Mouse (Mus musculus) left cerebral cortex, adult 9 months (tissue): ENCODE results near the gene Slc9a1.
A peak's percentile ranks its signal among the peaks of the same experiment; 100 is the strongest.

Experiments
- DNase-seq, 2 experiments: peaks; one replicate each; pipeline ENCODE4 v3.0.0; 2022; ENCODE audit warnings: low spot score in 2 of 2

The Slc9a1 gene

DNA sequence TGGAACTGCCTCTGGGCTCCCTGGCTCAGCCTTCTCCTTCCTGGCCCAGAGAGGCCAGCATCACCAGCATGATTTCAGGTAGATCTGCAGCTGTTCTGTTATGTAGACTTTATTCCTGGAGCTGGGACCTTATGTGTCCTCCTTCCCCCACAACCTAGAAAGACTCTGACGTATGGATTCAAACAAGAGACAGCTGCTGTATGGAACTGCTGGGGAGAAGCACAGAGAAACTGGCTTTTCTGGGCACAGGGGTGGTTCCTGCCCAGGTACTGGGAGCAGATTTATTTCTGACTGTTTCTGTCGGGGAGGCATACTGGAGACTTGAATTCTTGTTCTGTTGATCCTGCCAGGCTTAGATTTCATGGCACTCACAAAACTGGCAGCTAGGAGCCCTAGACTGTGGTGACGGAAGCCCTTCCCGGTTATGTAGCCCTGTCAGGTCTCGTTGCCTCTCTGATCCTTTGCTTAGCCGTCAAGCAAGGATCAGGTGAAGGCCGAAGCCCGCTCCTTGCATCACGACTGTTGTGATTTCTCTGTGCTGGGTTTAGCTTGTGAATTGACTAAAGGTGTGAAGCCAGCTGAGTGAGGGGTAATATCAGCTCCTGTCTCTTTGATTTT, 34.2 kb downstream of the Slc9a1 start:
- no peak for DNase-seq

DNA sequence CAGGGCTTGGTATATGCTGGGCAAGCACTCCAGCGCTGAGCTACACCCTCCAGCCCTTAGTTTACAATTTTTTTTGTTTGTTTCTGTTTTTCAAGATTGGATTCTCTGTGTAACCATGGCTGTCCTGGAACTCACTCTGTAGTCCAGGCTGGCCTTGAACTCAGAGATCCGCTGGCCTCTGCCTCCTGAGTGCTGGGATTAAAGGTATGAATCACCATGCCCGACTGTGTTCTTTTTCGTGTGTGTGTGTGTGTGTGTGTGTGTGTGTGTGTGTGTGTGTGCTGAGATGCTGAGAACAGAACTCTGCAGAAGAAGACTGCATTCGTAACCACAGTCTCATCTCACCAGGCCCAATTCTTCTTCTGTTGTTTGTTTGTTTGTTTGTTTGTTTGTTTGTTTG, 34.8 kb downstream of the Slc9a1 start:
- DNase-seq, result no peak

DNA sequence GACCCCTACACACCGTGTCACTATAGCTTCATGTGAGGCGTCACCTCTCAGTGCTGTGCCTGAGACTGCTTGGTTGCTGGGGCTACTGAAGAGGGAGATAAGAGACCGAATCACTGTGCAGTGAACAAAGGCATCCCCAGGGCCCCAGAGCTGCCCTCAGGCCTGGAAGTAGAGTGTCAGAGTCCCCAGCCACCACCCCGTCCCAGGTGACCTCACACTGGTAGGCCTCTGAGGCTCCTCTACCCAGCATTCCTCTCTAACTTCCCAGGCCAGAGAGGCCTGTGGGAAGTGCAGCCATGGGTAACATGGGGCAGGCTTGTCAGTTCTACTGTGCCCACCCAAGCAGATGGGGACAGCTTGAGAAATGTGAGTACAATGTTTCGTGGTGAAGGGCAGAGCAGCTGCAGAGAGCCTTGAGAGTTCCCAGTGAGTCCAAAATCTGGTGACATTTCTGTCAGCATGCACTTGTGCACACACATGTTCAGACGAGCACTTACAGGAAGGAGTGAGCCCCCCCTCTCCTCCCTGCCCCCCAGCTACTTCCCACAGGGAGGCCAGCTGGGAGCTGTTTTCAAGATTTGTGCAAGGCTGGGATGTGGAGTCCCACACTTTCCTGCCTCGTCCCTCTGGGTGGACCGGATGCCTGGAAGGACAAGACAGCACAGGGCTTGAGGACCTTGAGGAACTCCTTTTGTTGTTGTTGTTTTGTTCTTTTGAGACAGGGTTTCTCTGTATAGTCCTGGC, 37.0 kb downstream of the Slc9a1 start:
- DNase-seq, result no peak

DNA sequence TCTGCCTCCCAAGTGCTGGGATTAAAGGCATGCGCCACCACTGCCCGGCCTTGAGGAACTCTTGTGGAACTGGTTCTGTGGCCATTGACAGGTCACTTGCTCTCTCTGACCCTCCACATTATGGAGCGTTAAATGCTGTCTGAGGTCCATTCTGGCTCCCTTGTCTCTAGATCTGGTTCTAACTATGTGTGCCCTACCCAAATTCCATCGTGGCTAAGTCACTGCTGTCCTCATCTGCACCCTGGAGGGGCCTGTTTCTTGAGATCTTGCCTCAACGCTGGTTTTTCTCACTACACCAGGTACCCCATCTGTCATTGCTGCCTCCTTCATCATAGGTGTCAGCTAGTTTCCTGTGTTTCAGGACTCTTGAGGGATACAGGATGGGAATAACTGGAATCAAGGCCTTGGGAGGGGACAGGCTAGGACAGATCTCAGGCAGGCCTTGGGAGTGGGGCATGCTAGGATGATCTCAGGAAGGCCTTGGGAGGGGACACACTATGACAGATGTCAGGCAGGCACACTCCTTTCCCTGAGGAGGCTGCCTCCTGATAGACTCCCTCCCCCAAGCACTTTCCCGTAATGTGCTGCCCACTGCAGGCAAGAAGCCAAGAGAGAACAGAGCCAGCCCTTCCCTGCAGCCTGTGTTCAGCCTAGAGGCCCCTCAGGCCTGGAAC, 37.7 kb downstream of the Slc9a1 start:
- no peak for DNase-seq

DNA sequence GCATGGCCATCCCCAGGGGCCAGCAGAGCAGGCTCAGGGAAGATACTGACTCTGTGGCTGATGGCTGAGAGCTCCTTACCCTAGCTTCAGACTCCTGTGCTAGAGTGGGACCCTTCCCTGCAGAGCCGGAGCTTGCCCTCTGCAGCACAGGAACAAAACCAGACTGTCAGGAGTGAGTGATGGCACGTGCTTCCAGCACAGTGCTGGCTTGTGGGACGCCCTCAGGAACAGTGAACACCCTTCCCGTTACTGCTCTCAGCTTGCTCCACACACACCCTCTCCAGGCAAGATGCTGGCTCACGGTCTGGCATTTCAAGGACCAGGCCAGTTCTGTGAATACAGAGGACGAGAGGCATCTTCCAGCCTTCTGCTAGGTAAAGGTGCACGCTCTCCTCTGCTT, 38.5 kb downstream of the Slc9a1 start:
- DNase-seq, result no peak

DNA sequence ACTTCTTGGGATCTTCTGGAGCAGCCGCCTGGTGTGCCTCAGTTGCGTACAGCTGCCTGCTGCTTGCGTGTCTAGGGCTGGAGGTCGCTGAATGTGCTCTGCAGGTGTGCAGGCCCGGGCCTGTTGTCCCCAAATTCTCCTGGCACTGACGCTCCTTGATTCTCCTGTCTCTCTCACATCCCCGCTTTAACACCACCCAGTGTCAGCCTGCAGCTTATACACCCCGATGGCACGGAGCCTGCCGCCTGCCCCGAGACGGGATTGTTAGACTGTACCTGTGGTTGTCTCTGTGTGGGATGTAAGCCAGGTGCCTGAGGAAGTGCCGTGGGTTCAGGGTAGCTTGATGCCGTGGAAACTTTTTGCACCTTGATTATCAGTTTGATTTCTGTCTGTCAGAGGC, 41.5 kb downstream of the Slc9a1 start:
- no peak for DNase-seq

DNA sequence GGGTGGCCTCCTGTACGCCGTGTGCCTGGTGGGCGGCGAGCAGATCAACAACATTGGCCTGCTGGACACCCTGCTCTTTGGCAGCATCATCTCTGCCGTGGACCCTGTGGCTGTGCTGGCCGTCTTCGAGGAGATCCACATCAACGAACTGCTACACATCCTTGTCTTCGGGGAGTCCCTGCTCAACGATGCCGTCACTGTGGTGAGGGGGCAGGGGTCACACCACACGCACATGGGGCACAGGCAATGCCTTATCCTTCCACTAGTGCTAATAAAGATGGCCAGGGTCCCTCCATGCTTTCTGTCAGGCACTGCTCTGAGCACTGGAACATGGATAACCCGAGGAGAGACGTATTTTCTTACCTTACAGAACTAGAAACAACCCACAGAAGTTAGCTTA, 42.6 kb downstream of the Slc9a1 start:
- DNase-seq, result no peak

DNA sequence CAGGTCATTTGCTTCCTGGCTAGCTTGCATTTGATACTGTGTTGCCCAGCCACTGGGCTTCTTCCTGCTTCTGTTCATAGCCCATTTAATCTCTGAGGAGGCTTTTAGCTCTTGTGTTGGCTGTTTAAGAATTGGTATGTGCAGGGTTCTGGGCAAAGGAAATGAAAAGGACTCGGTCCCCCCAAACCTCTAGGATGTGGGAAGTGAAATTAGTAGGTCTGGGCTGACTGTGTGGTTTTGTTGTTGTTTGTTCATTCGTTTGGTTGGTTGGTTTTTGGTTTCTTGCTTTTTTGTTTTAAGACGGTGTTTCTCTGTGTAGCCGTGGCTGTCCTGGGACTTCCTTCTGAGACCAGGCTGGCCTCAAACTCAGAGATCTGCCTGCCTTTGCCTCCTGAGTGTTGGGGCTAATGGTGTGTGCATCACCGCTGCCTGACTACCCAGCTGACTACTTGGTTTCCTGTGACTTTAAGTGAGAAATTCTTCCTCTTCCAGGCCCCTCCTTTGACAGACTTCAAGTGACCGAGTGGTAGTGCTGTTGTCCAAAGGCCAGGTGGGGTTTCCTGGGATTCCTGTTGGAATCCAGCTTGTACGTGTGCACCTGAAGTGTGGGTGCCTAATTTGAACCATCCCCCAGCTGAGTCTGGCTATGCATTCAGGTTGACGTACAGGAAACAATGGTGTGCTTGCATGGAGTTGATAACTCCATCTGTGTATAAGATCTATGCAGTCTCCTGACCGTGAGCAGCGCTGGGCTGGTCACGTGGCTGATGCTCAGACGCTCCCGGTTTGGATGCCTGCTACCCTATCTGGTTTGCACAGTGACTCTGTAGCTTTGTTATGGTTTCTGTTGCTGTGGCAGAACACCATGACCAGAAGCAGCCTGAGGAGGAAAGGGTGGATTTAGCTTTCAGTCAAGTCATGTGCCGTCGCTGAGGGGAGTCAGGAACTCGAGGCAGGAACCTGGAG, 43.4 kb downstream of the Slc9a1 start:
- DNase-seq, result no peak

DNA sequence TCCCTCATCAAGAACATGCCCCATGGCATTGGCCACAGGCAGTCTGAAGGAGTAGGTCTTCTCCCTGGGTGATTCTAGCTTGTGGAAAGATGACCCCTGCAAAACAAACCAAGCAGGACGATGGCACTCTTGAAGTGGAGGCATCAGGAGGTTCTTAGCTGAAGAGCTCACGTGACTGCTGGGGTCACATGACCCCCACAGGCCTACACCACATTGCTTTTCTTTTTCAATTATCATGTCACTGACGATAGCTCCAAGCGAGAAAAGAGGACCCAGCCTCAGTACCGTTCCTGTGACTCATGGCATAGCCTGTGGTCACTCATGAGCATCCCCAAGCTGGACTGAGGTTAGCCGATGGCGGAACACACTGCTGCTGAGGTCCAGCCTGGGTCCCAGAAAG, 44.1 kb downstream of the Slc9a1 start:
- no peak for DNase-seq

DNA sequence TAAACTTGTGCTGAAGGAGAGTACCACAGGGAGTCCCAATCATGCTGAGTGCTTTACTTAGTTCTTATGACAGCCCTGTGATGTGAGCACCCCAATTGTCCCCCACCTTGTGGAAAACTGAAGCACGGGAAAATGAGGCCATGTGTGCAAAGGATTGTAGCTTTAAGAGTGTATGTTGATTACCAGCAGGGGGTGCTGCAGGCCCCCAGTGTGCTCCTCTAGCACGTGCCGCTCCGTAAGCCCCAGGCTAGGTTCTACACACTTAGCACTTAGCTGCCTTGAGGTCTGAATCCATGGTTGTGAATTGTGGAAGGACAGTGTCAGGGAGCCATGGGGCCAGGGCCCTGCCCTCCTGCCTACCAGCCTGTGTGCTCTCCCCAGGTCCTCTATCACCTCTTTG, 45.4 kb downstream of the Slc9a1 start:
- DNase-seq, result no peak

DNA sequence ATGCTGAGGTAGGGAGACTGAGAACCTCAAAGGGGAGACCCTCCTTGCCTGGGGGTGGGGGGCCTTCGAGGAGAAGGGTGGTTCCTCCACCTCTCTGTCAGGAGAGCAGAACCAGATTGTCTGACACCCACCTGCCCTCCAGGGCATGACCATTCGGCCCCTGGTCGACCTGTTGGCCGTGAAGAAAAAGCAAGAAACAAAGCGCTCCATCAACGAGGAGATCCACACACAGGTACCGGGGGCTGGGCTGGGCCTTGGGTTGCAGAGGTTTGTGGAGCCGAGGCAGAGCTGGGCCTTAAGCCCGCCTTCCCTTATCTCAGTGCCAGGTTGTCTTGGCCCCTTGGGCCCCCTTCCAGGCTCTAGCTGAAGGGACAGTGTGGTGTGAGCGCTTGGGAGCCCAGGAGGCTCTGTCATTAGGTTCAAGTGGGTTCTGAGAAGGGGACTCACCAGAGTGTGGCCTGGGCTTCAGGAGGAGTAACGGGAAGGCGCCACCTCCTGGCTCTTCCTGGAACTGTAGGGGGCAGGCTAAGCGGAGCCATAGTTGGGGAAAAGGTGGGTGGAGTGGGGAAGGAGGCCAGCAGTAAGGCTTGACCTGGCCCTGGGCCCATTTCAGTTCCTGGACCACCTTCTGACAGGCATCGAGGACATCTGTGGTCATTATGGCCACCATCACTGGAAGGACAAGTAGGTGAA, 50.0 kb downstream of the Slc9a1 start:
- DNase-seq, result peak in 1 of 2 experiments; percentile 59

DNA sequence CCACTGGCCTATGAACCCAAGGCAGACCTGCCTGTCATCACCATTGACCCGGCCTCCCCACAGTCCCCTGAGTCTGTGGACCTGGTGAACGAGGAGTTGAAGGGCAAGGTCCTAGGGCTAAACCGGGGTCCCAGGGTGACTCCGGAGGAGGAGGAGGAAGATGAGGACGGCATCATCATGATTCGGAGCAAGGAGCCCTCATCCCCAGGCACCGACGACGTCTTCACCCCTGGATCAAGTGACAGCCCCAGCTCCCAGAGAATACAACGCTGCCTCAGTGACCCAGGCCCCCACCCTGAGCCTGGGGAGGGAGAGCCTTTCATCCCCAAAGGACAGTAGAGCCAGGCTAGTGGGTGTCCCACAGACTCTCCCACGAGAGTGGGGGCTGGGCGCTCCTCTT, 52.5 kb downstream of the Slc9a1 start:
- DNase-seq, result no peak

DNA sequence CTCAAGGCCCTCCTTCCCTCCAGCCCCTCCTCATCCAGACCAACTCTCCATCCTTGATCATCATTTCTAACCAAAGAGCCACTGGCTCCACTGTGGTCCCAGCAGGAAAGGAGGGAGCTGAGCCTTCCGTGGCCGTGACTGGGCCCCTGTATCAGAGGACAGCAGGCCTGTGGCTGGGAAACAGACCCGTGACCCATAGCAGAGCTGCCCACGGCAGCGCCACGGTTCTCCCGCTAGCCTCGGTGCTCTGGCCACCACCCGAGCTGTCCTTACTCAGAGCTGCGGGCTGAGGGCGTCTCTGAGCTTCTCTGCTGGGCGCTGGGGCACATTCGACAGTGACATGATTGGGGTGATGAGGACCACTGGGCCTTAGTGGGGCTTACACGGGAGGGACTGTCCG, 53.1 kb downstream of the Slc9a1 start:
- no peak for DNase-seq

DNA sequence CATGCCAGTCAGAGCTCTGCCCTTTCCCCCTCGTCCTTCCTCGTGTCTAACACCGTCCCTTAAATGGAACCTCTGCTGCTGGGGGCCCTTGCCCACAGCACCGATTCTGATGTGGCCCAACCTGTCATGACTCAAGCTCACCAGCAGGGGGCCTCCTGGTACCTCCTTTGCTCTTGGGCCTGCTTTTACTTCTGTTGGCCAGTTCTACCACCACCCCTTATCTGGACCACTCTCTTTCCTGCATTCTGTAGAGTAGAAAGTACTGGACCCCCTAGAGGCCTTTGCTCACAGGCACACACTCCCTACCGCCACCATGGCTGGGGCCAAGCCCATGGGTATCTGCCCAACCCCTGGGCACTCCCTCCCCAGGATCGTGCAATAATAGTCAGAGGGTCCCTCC, 53.6 kb downstream of the Slc9a1 start:
- peak in 1 of 2 experiments; percentile 60 for DNase-seq

DNA sequence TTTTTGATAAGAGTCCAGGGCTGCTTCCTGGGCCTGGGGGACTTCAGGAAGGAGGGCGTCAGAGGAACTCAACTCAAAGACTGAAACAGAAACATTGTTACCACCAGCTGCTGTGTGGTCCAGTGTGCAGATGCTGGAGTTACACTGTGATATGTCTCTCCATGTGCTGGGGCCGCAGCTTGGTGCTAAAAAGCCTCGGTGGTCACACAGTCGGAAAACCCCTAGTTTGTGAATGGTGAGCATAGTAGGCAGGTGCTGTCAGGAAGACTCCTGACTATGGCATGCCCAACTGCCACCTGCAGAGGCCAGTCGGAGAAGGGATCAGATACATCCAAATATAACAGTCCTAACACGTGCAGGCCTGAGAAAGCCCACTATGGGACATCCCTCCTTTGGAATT, 54.2 kb downstream of the Slc9a1 start:
- DNase-seq, result no peak

DNA sequence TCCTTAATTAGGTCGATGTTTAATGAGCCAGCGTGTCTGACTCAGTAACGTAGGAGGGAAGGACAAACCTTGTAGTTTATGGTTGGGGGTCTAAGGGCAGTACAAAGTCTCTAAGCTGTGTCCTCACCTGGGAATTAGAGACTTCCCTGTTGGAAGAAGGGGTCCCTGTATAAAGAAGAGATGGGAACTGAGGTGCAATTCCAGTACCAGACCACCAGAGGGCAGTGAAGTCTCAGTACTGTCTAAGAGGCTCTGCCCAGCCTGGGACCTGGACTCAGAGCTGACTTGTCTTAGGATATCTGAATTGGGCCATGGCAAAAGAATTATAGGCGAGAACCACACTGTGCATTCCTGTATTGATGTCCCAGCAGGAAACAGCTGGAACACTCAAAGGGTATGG, 54.6 kb downstream of the Slc9a1 start:
- peak in 1 of 2 experiments; percentile 69 for DNase-seq

DNA sequence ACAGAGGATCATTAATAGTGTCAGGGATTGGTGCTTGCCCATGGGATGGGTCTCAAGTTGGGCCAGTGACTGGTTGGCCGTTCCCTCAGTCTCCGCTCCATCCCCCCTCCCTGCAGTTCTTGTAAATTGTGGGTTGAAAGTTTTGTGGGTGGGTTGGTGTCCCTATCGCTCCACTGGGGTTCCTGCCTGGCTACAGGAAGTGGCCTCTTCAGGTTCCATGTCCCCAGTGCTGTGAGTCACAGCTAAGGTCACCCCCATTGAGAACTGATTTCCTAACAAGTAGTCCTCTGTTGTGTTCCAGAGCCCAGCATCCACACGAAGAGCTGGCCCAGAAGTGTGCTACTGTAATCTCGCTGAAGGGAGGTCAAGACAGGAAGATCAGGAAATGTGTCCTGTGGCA, 56.6 kb downstream of the Slc9a1 start:
- no peak for DNase-seq

DNA sequence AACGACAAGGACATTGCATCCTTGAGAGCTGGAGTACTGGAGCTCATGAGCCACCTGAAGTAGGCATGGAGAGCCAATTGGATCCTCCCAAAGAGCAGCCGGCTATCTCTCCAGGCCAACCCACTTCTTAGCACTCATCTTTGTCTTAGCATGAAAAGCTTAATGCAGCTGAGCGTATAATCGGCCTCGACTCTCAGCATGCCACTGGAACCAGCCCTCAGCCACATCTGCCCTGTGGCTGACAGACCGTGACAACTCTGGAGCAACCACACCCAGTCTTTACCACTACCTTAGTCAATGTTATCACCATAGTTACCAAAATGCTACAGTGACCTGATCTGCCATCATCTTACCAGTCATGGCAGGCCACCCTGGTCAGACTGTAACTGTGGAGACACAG, 62.0 kb downstream of the Slc9a1 start:
- DNase-seq, result no peak

DNA sequence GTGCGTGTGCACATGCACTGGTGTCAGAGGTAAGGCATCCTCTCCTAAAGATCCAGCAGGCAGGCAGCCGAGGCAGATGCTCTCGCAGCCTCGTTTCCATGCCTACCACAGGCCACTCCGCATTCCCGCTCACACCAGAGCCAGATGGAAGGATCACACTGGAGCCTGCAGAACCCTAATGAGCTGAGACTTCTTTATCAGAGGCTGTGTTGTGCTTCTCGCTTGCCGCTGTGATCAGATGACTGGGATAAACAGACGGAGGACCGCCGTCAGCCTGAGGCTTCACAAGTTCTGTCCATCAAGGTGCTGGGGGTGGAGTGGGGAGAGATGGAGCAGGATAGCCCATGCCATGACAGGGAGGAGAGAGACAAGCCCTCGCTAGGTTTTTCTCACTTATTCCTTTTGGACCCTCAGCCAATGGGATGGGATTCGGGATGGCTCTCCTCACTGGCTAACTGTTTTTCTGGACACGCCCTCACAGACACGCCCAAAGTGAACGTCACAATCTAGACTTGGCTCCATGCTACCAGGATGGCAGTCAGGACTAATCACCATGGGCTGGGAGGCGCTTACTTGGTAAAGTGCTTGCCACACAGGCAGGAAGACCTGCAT, 63.2 kb downstream of the Slc9a1 start:
- DNase-seq, result peak in 1 of 2 experiments; percentile 74

DNA sequence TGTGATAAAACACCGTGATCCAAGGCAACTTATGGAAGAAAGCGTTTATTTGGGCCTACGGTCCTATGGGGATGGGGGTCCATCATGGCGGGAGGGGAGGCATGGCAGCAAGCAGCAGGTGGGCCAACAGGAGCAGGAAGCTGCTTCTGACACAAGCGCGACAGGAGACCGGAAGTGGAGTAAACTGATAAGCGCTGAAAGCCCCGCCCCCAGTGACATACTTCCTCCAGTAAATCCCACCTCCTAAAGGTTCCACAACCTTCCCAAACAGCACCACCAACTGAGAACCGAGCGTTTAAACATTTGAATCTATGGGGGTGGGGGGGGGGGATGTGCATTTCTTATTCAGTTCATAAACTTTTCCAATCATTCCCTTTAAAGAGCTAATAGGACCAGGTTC, 66.4 kb downstream of the Slc9a1 start:
- no peak for DNase-seq
